Mouse (Mus musculus): ENCODE measurements around the gene Prpf3. TPM values are rescaled to one million over a fixed set of nuclear protein-coding genes. Genes with fewer than 3 reads are reported as not detected.
"Not testable (repeated sequence)": the region's sequence is repeated elsewhere in the genome, so short reads cannot be mapped to it uniquely, and the experiment has no call there.

The Prpf3 gene
- total RNA-seq, 2 experiments from 2014 or later: 37.7 to 56.2 TPM

- ATAC-seq (replicated peaks; ENCODE audit: low FRiP score, poor library complexity, severe bottlenecking): no peak; the same call in 1 of the 2 replicates
Measured at GRCm38 (mm10) chr3:95882816-95883425, 27.2 kb upstream of the Prpf3 start.

- peak; percentile 97 for ATAC-seq (replicated peaks; ENCODE audit: low FRiP score, poor library complexity, severe bottlenecking)
Measured at GRCm38 (mm10) chr3:95881979-95882815, 26.5 kb upstream of the Prpf3 start, which contains the start of gene Ciart. Gene Ciart, minus strand, starts transcription at chr3:95882251.

GRCm38 (mm10) chr3:95879063-95879462 is 23.4 kb upstream of the Prpf3 start:
- no peak for ATAC-seq (replicated peaks; ENCODE audit: low FRiP score, poor library complexity, severe bottlenecking)

- ATAC-seq (replicated peaks; ENCODE audit: low FRiP score, poor library complexity, severe bottlenecking): peak; percentile 20; the same call in 1 of the 2 replicates
Measured at GRCm38 (mm10) chr3:95872048-95872447, 16.4 kb upstream of the Prpf3 start.

GRCm38 (mm10) chr3:95871392-95871867 is 15.7 kb upstream of the Prpf3 start, which contains the start of gene Mrps21:
Gene Mrps21, minus strand, starts transcription at chr3:95871519.
- ATAC-seq (replicated peaks; ENCODE audit: low FRiP score, poor library complexity, severe bottlenecking): peak; percentile 96

- ATAC-seq (replicated peaks; ENCODE audit: low FRiP score, poor library complexity, severe bottlenecking): peak; percentile 39
Measured at GRCm38 (mm10) chr3:95870976-95871375, 15.3 kb upstream of the Prpf3 start.

- no peak for ATAC-seq (replicated peaks; ENCODE audit: low FRiP score, poor library complexity, severe bottlenecking)
Measured at GRCm38 (mm10) chr3:95867408-95867807, 11.7 kb upstream of the Prpf3 start.

GRCm38 (mm10) chr3:95866071-95866470 is 10.4 kb upstream of the Prpf3 start:
- ATAC-seq (replicated peaks; ENCODE audit: low FRiP score, poor library complexity, severe bottlenecking): no peak

GRCm38 (mm10) chr3:95865571-95865970 is 9.9 kb upstream of the Prpf3 start:
- no peak for ATAC-seq (replicated peaks; ENCODE audit: low FRiP score, poor library complexity, severe bottlenecking)

- ATAC-seq (replicated peaks; ENCODE audit: low FRiP score, poor library complexity, severe bottlenecking): no peak
Measured at GRCm38 (mm10) chr3:95865050-95865449, 9.4 kb upstream of the Prpf3 start.

- no peak for ATAC-seq (replicated peaks; ENCODE audit: low FRiP score, poor library complexity, severe bottlenecking)
Measured at GRCm38 (mm10) chr3:95863578-95863977, 7.9 kb upstream of the Prpf3 start.

- ATAC-seq (replicated peaks; ENCODE audit: low FRiP score, poor library complexity, severe bottlenecking): peak; percentile 90
Measured at GRCm38 (mm10) chr3:95861796-95862195, 6.1 kb upstream of the Prpf3 start.

GRCm38 (mm10) chr3:95861216-95861615 is 5.5 kb upstream of the Prpf3 start:
- ATAC-seq (replicated peaks; ENCODE audit: low FRiP score, poor library complexity, severe bottlenecking): no peak

- no peak for ATAC-seq (replicated peaks; ENCODE audit: low FRiP score, poor library complexity, severe bottlenecking)
Measured at GRCm38 (mm10) chr3:95860323-95860722, 4.6 kb upstream of the Prpf3 start.

- not testable (repeated sequence) for ATAC-seq (replicated peaks; ENCODE audit: low FRiP score, poor library complexity, severe bottlenecking)
Measured at GRCm38 (mm10) chr3:95858278-95858677, 2.6 kb upstream of the Prpf3 start.

GRCm38 (mm10) chr3:95857050-95857449 is 1.4 kb upstream of the Prpf3 start:
- not testable (repeated sequence) for ATAC-seq (replicated peaks; ENCODE audit: low FRiP score, poor library complexity, severe bottlenecking)

- ATAC-seq (replicated peaks; ENCODE audit: low FRiP score, poor library complexity, severe bottlenecking): peak; percentile 20
Measured at GRCm38 (mm10) chr3:95856115-95856514, 430 bp upstream of the Prpf3 start.

GRCm38 (mm10) chr3:95851317-95851716 is 4.4 kb downstream of the Prpf3 start:
- no peak for ATAC-seq (replicated peaks; ENCODE audit: low FRiP score, poor library complexity, severe bottlenecking)

GRCm38 (mm10) chr3:95850611-95851010 is 5.1 kb downstream of the Prpf3 start:
- ATAC-seq (replicated peaks; ENCODE audit: low FRiP score, poor library complexity, severe bottlenecking): no peak

- no peak for ATAC-seq (replicated peaks; ENCODE audit: low FRiP score, poor library complexity, severe bottlenecking)
Measured at GRCm38 (mm10) chr3:95842503-95843214, 13.0 kb downstream of the Prpf3 start.

All from erythroid progenitor cell, adult 5-6 weeks (primary cell).